Mouse (Mus musculus) lung, embryonic 14.5 days (tissue): ENCODE data around the gene Pigw. TPM values are rescaled to one million over a fixed set of nuclear protein-coding genes. Genes with fewer than 3 reads are reported as not detected.
A peak's percentile ranks its signal among the peaks of the same experiment; 100 is the strongest.

ENCODE experiments used
- ATAC-seq: fragments of 200-750 bp; cut with Nextera tagmentation; 2 replicates; pipeline ENCODE4 v1.8.0; 2017; ENCODE audit warnings: mild to moderate bottlenecking, moderate TSS enrichment, moderate library complexity; ENCODE audit not compliant: insufficient read depth
- DNase-seq: peaks from one replicate; pipeline ENCODE4 v3.0.0-alpha.2; 2015
- H3K27ac ChIP-seq: fragments of 300-500 bp; sonication (generic); 2 replicates; pipeline ENCODE4 v1.5.1; 2014; ENCODE audit warnings: low read depth, mild to moderate bottlenecking, moderate library complexity
- H3K27me3 ChIP-seq: fragments of 300-500 bp; sonication (generic); 2 replicates; pipeline ENCODE4 v1.6.1; 2014; ENCODE audit warnings: low read length, control low read depth; ENCODE audit not compliant: insufficient read depth
- H3K36me3 ChIP-seq: fragments of 300-500 bp; sonication (generic); 2 replicates; pipeline ENCODE4 v1.6.1; 2014; ENCODE audit warnings: control low read depth; ENCODE audit not compliant: insufficient read depth
- H3K4me1 ChIP-seq: fragments of 300-500 bp; sonication (generic); 2 replicates; pipeline ENCODE4 v1.6.1; 2014; ENCODE audit warnings: antibody characterized with exemption, control low read depth; ENCODE audit not compliant: insufficient read depth
- H3K4me2 ChIP-seq: fragments of 300-500 bp; sonication (generic); 2 replicates; pipeline ENCODE4 v1.6.1; 2014; ENCODE audit warnings: mild to moderate bottlenecking
- H3K4me3 ChIP-seq: fragments of 300-500 bp; sonication (generic); 2 replicates; pipeline ENCODE4 v1.5.1; 2014; ENCODE audit warnings: low read depth, low read length
- H3K9ac ChIP-seq: fragments of 300-500 bp; sonication (generic); 2 replicates; pipeline ENCODE4 v1.6.1; 2014
- H3K9me3 ChIP-seq: fragments of 300-500 bp; sonication (generic); 2 replicates; pipeline ENCODE4 v1.6.1; 2016; ENCODE audit warnings: low read depth, low read length, control low read depth
- CTCF ChIP-seq: IDR thresholded peaks from 2 replicates; pipeline ENCODE4 v1.5.1; 2016; ENCODE audit warnings: antibody characterized with exemption, low read depth
- WGBS: fragments of 180-500 bp; shearing (Covaris S2); extraction: QIAGEN DNeasy Blood & Tissue Kit; methylation state at CpG from one replicate; pipeline ENCODE4 v1.1.7; 2014; 5-methylcytosine and 5-hydroxymethylcytosine counted together
- polyA plus RNA-seq: library from polyadenylated mRNA; unstranded; fragments of >200 nt; fragmentation: Nextera tagmentation; extraction: Ambion mirVana; gene quantifications from 2 replicates; pipeline ENCODE4 v1.2.1, GENCODE M21; 2014

Gene Pigw
- polyA plus RNA-seq: 1.9 and 2.9 TPM in 2 replicates

- Histone ChIP-seq H3K27ac (peak within 1 kb of the TSS; percentile 94), H3K9ac (peak within 1 kb of the TSS; percentile 86), H3K36me3 (peaks cover 25% of the 10 kb centered on the region; the same call in 1 of the 2 replicates), H3K4me3 (peak within 1 kb of the TSS; percentile 87), H3K9me3 (no peaks in the 10 kb centered on the region), H3K27me3 (no peaks in the 10 kb centered on the region), H3K4me2 (peak within 1 kb of the TSS; percentile 92), H3K4me1 (peaks cover 5% of the 10 kb centered on the region; the same call in 1 of the 2 replicates)
- WGBS: under 1% methylated on average over 76 of the region's 81 CpGs
- DNase-seq (peak; percentile 92), ATAC-seq (peak; percentile 96)
- no peak for TF ChIP-seq CTCF
These were observed at the start of gene Pigw, which contains the start of gene Myo19 for GRCm38 (mm10) chr11:84879772-84880464. TSS of gene Pigw (minus strand) at chr11:84880285. TSS of gene Myo19 (plus strand) at chr11:84880148.

DNA sequence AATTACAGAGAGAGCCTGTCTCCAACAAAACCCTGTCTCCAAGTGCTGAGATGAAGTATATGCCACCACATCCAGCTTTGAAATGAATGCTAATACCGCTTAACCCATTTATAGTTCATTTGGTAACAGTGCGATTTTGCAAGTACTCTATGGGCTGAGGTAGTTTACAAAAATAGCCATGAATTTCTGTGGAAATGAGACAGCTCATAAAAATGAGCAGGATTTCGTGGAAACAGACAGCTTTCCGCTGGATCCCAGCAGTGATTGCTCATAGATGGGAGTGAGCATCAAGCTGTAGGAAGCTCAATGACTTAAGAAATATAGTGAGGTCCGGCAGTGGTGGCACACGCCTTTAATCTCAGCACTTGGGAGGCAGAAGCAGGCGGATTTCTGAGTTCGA, 40.9 kb upstream of the Pigw start:
- Histone ChIP-seq H3K27ac (no peak overlapping the region), H3K9ac (no peak overlapping the region), H3K4me2 (no peak overlapping the region), H3K4me1 (no peaks in the 10 kb centered on the region), H3K4me3 (no peak overlapping the region), H3K9me3 (no peaks in the 10 kb centered on the region), H3K36me3 (no peaks in the 10 kb centered on the region), H3K27me3 (no peaks in the 10 kb centered on the region)
- TF ChIP-seq CTCF: no peak
- DNase-seq (no peak), ATAC-seq (no peak)
- WGBS: 84% methylated on average over 8 of the region's 8 CpGs

DNA sequence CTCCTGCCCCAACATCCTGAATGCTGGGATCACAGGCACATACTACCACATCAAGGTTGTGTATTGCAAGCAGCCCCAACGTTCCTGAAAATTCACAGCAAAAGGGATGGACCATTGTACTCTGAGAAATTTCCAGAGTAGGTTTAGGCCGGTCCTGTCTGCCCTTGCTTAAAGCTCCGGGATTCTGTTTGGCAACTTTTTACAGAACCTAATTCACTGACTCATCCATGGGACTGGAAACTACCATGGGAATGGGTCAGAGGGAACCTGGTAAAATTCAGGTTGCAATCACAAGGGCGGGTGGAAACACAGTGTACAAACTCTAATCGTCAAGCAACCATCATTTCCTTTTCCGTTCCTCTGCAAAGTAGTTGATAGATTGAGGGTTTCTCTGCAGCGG, 39.9 kb upstream of the Pigw start:
- WGBS: 63% methylated on average over 7 of the region's 7 CpGs
- Histone ChIP-seq H3K27me3 (no peaks in the 10 kb centered on the region), H3K4me1 (no peaks in the 10 kb centered on the region), H3K36me3 (no peaks in the 10 kb centered on the region), H3K27ac (no peak overlapping the region), H3K9ac (no peak overlapping the region), H3K4me3 (no peak overlapping the region), H3K9me3 (no peaks in the 10 kb centered on the region), H3K4me2 (no peak overlapping the region)
- ATAC-seq (no peak), DNase-seq (no peak)
- no peak for TF ChIP-seq CTCF

- Histone ChIP-seq H3K9ac (no peak overlapping the region), H3K27me3 (no peaks in the 10 kb centered on the region), H3K27ac (no peak overlapping the region), H3K4me3 (no peak overlapping the region), H3K4me1 (no peaks in the 10 kb centered on the region), H3K36me3 (peaks cover 1% of the 10 kb centered on the region; the same call in 1 of the 2 replicates), H3K4me2 (no peak overlapping the region), H3K9me3 (no peaks in the 10 kb centered on the region)
- ATAC-seq: no peak
- TF ChIP-seq CTCF: peak; percentile 59
- peak; percentile 53 for DNase-seq
- WGBS: 46% methylated on average over 3 of the region's 3 CpGs
These were observed 39.2 kb upstream of the Pigw start for GRCm38 (mm10) chr11:84919276-84919675.

DNA sequence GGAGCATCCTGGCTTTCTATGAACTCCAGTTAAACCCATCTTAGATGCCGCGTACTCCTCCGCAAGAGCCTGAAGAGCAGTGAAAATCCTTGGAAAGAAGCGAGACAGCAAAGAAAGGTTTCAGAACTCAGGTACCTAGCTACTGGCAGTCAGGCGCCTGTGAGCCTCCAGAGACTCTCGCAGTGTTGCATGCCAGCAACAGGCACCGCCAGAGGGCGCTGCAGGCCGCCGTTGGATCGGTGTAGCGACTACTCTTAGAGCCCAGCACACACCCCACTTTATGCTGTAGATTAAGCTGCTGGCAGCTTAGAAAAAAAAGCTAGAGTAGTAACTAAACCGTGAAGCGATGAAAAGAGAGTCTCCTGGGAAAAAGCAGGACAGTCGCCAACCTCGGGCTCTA, 38.3 kb upstream of the Pigw start:
- Histone ChIP-seq H3K36me3 (peaks cover 10% of the 10 kb centered on the region; the same call in 1 of the 2 replicates), H3K4me1 (no peaks in the 10 kb centered on the region), H3K4me3 (no peak overlapping the region), H3K9me3 (no peaks in the 10 kb centered on the region), H3K27ac (no peak overlapping the region), H3K27me3 (no peaks in the 10 kb centered on the region), H3K4me2 (peak overlapping the region; percentile 46), H3K9ac (peak overlapping the region; percentile 20; the same call in 1 of the 2 replicates)
- 5% methylated on average over 16 of the region's 16 CpGs for WGBS
- peak; percentile 95 for TF ChIP-seq CTCF
- DNase-seq (peak; percentile 93), ATAC-seq (0 out of 2 replicates have a peak, but pooled peaks have one; percentile 64)

GRCm38 (mm10) chr11:84916703-84917300, 36.7 kb upstream of the Pigw start:
- peaks cover 25% of the 10 kb centered on the region; the same call in 1 of the 2 replicates for H3K36me3 ChIP-seq
- no peak overlapping the region for H3K27ac ChIP-seq
- no peak for ATAC-seq
- no peaks in the 10 kb centered on the region for H3K4me1 ChIP-seq
- no peaks in the 10 kb centered on the region for H3K9me3 ChIP-seq
- 55% methylated on average over 7 of the region's 7 CpGs for WGBS
- no peak for TF ChIP-seq CTCF
- H3K9ac ChIP-seq: peak overlapping the region; percentile 89; the same call in 1 of the 2 replicates
- DNase-seq: no peak
- H3K4me3 ChIP-seq: peak overlapping the region; percentile 94
- H3K27me3 ChIP-seq: no peaks in the 10 kb centered on the region
- peak overlapping the region; percentile 74 for H3K4me2 ChIP-seq

GRCm38 (mm10) chr11:84916053-84916702, 36.1 kb upstream of the Pigw start, which contains the start of gene Znhit3:
TSS of gene Znhit3 (minus strand) at chr11:84916366.
- peak; percentile 93 for ATAC-seq
- H3K27me3 ChIP-seq: no peaks in the 10 kb centered on the region
- peak within 1 kb of the TSS; percentile 94 for H3K4me3 ChIP-seq
- no peaks in the 10 kb centered on the region for H3K4me1 ChIP-seq
- peaks cover 30% of the 10 kb centered on the region for H3K36me3 ChIP-seq
- H3K9me3 ChIP-seq: no peaks in the 10 kb centered on the region
- H3K27ac ChIP-seq: no peak within 1 kb of the TSS
- peak within 1 kb of the TSS; percentile 74 for H3K4me2 ChIP-seq
- DNase-seq: peak; percentile 94
- peak within 1 kb of the TSS; percentile 89 for H3K9ac ChIP-seq
- no peak for TF ChIP-seq CTCF
- WGBS: 4% methylated on average over 34 of the region's 34 CpGs
